Mouse (Mus musculus): Measurements from ENCODE around the gene Grin2d.

DNA sequence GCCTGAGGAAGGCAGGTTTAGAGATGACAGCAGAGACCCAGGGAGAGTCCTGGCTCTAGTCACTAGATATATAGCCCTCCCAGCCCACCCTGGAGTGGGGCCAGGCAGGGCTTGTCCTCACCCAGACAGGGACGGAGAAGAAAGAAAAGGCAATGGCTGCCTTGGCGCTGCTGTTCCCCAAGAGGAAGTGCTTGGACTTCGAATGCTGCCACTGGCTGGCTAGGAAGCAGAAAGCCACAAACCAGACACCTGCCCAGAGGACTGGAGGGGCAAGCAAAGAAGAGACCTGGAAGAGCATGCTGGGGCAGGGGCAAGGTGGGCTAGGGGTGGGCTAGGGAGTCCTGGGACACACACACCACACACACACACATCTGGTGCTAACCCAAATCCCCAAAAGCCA lies 9.1 kb upstream of the Grin2d start:
- no peak for TF ChIP-seq POLR2A (IDR thresholded peaks at IDR 0.05; ENCODE audit: insufficient read depth, low read length)
- no peak for TF ChIP-seq CTCF (IDR thresholded peaks at IDR 0.05; ENCODE audit: low read depth, low read length)
